Mouse (Mus musculus) kidney, adult 9 months (tissue): ENCODE results near the gene Map4k5.

Source experiments
- DNase-seq: peaks from one replicate; pipeline ENCODE4 v3.0.0; 2022

The Map4k5 gene

GRCm38 (mm10) chr12:69892371-69893251 is at the start of gene Map4k5, which contains the start of gene Atl1:
TSS of gene Map4k5 (minus strand) at chr12:69893200.
TSS of gene Atl1 (plus strand) at chr12:69892614.
- DNase-seq, result peak; percentile 87

- no peak for DNase-seq
Observed at GRCm38 (mm10) chr12:69941655-69942329, 48.8 kb upstream of the Map4k5 start.

GRCm38 (mm10) chr12:69939291-69939690 is 46.3 kb upstream of the Map4k5 start:
- DNase-seq, result no peak

GRCm38 (mm10) chr12:69937731-69938130 is 44.7 kb upstream of the Map4k5 start:
- no peak for DNase-seq

GRCm38 (mm10) chr12:69926716-69927115 is 33.7 kb upstream of the Map4k5 start:
- no peak for DNase-seq

- DNase-seq, result peak; percentile 40
Observed at GRCm38 (mm10) chr12:69924012-69924411, 31.0 kb upstream of the Map4k5 start.

- DNase-seq, result no peak
Observed at GRCm38 (mm10) chr12:69923603-69924002, 30.6 kb upstream of the Map4k5 start.

- no peak for DNase-seq
Observed at GRCm38 (mm10) chr12:69923128-69923527, 30.1 kb upstream of the Map4k5 start.

GRCm38 (mm10) chr12:69922099-69922498 is 29.1 kb upstream of the Map4k5 start:
- peak; percentile 15 for DNase-seq

- no peak for DNase-seq
Observed at GRCm38 (mm10) chr12:69917870-69918269, 24.9 kb upstream of the Map4k5 start.

GRCm38 (mm10) chr12:69912737-69913136 is 19.7 kb upstream of the Map4k5 start:
- no peak for DNase-seq

- DNase-seq, result no peak
Observed at GRCm38 (mm10) chr12:69911906-69912305, 18.9 kb upstream of the Map4k5 start.

GRCm38 (mm10) chr12:69908511-69908900 is 15.5 kb upstream of the Map4k5 start:
- no peak for DNase-seq

- DNase-seq, result no peak
Observed at GRCm38 (mm10) chr12:69907667-69908510, 14.9 kb upstream of the Map4k5 start.

- DNase-seq, result no peak
Observed at GRCm38 (mm10) chr12:69904991-69905390, 12.0 kb upstream of the Map4k5 start.

GRCm38 (mm10) chr12:69898119-69898518 is 5.1 kb upstream of the Map4k5 start:
- no peak for DNase-seq

GRCm38 (mm10) chr12:69895046-69895445 is 2.0 kb upstream of the Map4k5 start:
- DNase-seq, result no peak

- DNase-seq, result no peak
Observed at GRCm38 (mm10) chr12:69893927-69894326, 927 bp upstream of the Map4k5 start.

GRCm38 (mm10) chr12:69891721-69892120 is 1.3 kb downstream of the Map4k5 start:
- no peak for DNase-seq

GRCm38 (mm10) chr12:69890476-69890875 is 2.5 kb downstream of the Map4k5 start:
- no peak for DNase-seq

- no peak for DNase-seq
Observed at GRCm38 (mm10) chr12:69890051-69890450, 2.9 kb downstream of the Map4k5 start.

GRCm38 (mm10) chr12:69888345-69888744 is 4.7 kb downstream of the Map4k5 start:
- no peak for DNase-seq

- no peak for DNase-seq
Observed at GRCm38 (mm10) chr12:69887776-69888175, 5.2 kb downstream of the Map4k5 start.
